Mouse (Mus musculus): ENCODE results near the gene Crocc2.

Gene Crocc2

DNA sequence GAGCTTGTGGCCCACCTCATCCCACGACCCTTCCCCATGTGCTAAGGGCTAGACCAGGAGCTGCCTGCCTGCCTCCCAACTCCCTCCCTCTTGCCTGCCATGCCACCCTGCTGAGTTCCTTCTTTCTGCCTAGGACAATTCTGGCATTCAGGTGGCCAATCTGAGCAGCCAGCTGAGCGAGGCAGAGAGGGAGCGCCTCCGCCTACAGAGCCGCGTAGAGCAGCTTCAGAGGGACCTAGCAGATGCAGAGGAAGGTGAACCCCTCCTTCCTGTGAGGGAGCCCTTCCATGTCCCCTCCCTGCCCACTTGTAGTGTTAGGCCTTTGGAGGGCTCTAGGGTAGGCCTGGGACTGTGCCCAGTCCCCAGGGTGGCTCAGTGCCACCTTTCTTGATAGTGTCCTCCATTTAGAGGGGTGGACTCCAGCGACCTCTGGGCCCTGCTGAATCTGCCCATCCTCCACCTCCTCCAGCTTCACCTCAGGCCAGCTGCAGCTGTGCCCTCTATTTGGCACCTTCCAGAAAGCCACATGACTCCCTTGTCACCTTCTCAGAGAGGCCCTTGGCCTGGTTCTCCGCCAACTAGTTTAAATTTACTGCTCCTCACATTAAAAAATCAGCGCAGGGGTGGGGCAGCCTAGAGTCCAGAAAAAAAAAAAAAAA is 48.4 kb downstream of the Crocc2 start:
- DNase-seq (ENCODE audit: low spot score in 2 of 2) = no peak

DNA sequence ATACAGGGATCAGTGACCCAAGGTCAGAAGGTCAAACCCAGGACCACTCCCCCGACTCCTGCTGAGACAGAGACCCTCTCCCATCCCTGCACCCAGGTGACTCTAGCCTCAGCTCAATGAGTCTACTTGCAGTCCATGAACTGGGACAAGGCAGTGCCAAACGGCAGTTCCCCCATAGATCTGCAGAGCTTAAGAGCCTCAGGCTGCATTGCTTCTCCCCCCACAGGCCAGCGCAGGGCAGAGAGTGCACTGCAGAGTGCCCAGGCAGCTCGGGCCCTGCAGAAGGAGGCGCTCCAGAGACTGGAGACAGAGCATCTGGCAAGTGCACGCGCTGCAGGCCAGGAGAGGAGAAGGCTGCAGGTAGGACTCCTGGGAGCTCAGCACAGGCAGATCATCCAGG is 49.0 kb downstream of the Crocc2 start:
- DNase-seq (ENCODE audit: low spot score in 2 of 2) = no peak

DNA sequence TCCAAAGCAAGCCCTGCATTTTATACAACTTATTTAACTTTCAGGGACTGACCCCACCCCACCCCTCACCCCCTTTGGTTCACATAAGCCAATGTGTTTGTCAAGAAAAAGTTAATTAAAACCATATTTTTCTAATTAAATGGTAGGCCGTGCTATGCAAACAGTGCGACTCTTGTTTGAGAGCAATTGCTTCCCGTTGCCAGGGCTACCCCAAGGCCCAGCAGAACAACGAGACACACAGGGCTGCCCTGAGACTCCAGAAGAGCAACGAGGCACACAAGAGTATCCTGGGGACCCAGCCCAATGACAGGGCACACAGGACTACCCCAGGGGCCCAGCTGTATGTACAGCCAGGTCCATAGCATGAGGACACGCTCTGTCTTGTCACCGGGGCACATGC is 52.3 kb downstream of the Crocc2 start:
- DNase-seq (ENCODE audit: low spot score in 2 of 2) = no peak

DNA sequence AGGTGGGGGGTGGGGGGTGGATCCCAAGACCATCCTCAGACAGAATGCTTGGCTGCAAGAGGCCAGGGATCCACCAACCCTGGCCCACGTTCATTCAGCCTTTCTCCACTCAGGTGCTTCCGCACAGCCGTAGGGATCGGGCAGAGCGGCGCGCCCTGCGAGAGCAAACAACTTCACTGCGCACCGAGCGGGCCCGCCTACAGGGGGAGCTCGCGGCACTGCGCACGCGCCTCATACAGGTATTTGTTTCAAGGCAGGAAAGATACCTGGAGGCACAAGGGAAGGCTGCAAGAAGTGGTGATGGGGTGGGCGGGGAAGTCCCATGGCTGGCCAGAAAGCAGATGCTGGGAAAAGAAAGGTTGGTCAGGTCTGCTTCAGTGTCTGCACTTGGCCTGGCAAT is 55.4 kb downstream of the Crocc2 start:
- DNase-seq (ENCODE audit: low spot score in 2 of 2) = peak; percentile 64 to 68

DNA sequence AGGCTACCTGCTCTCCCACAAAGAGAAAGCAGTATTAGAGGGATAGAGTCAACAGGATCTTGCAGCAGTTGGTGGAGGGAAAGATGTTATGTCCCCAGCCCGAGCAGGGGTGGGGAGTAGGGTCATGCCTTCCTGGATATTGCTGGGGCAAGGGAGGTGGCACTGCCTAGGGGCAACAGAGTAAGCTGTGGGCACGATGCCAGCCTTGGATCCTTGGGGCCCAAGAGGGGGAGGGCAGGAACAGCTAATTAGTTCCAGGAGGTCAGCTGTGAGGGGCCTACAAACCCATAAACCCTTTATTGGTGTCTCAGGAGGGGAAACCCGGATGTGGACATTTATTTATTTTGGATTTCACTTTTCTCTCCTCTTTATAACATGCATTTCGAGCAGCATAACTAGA is 56.7 kb downstream of the Crocc2 start:
- no peak for DNase-seq (ENCODE audit: low spot score in 2 of 2)

DNA sequence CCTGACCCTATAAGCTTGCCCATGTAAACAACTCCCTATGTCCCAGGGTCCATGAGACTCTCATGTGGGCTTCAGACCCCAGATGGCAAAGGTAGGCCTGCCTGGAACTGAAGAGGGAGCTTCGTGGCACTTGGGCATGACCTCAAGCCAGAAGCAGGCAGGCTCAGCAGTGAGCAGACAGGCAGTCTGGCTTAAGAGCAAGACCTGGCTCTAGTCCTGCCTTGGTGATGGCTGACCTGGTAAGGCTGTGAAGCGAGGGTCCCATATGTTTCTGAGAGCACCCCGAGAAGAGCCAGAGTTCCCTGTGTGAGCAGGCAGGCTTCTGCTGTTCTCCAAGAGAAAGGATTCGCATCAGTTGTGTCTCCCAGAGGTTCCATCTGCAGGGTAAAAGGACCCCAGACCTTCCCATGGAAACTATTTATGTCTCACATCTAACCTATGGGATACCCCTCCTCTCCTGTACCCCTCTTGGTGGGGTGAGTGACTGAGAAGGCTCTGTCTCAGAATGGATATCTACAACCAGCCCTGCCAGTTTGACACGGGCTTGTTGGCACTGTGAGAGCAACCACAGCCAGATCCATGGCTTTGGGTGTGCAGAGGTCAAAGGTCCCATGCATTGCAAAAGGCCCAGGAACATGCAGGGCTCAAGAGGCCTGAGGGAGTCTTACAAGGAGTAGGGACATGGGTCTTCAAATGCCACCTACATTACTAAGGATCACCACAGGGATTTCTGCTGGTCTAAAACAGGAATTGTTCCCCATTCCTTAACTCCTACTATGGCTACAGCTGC is 57.4 kb downstream of the Crocc2 start:
- DNase-seq (ENCODE audit: low spot score in 2 of 2) = peak in 1 of 2 experiments; percentile 41

DNA sequence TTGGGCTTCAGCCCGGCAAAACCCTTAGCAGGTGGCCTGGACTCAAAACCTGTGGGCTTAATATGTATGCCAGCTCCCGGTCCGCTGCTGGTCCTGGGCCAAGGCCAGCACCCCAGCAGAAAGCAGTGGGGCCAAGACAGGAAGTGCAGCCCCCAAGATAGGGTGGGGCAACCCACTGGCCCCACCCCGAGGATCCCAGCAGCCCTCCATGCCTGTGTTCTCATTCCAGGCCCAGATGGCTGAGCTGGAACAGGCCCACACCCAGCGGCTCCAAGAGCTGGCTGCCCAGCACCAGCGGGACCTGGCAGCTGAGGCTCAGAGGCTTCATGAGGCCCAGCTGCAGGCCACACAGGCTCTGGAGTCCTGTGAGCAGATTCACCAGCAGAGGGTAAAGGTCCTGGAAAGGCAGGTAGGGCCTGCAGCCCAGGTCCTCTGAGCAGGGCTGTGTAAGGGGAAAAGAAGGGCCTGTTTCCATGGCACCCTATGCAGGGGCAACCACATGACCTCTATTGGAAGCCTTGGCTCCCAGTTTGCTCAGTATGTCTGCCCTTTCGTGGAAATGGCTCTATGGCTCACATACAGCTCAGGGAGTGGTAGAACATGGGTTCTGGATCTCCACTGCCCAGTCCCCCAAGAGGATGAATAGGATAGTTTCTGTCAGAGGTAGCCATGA is 58.9 kb downstream of the Crocc2 start:
- no peak for DNase-seq (ENCODE audit: low spot score in 2 of 2)

DNA sequence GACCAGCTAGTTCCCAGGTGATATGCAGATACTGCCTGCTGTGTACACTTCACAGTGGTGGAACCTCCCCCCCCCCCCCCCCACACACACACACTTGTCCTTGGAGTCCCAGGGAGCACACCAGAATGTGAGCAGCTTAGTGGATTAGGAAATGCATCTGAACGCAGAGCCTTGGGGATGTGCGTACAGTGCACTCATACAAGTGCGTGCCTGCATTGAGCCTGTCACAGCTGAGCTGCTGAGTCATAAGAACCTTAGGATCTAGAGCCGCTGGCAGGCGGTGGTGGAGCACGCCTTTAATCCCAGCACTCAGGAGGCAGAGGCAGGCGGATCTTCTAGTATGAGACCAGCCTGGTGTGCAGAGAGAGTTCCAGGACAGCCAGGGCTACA is 59.4 kb downstream of the Crocc2 start:
- no peak for DNase-seq (ENCODE audit: low spot score in 2 of 2)

DNA sequence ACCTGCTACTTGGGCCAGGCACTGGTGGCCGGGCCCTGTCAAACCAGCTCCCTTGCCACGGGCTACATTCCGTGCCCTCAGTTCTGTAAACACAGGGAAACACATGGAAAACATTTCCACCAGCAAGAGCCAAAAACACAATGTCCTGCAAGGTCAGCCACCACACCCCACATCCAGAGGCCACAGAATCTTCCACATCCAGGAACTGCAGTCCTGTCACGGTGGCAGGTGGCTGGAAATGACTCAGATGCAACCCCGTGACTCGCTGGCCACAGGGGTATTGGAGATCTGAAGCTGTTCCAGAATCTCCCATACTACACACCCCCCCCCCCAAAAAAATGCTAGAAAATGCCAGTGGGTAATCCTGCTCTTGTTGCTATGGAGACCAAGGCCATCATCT is 60.7 kb downstream of the Crocc2 start:
- no peak for DNase-seq (ENCODE audit: low spot score in 2 of 2)

DNA sequence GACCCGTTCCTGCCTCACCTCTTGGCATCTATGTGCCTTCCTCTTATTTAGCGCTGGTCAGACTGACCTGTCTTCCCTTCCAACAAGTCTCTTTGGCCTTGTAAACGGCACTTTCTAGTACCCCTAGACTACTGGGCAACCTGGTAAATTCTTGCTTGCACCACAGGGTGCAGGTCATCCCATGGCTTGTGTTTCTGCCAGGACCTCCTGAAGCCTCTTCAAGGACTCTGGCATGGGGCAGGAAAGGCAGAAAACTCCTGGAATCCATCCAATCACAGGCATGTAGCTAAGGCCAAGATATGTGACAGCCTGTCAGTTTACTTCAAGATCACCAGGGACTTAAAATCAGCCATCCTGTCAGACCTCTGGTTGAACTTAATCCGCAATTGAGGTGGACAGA is 61.1 kb downstream of the Crocc2 start:
- DNase-seq (ENCODE audit: low spot score in 2 of 2) = no peak

DNA sequence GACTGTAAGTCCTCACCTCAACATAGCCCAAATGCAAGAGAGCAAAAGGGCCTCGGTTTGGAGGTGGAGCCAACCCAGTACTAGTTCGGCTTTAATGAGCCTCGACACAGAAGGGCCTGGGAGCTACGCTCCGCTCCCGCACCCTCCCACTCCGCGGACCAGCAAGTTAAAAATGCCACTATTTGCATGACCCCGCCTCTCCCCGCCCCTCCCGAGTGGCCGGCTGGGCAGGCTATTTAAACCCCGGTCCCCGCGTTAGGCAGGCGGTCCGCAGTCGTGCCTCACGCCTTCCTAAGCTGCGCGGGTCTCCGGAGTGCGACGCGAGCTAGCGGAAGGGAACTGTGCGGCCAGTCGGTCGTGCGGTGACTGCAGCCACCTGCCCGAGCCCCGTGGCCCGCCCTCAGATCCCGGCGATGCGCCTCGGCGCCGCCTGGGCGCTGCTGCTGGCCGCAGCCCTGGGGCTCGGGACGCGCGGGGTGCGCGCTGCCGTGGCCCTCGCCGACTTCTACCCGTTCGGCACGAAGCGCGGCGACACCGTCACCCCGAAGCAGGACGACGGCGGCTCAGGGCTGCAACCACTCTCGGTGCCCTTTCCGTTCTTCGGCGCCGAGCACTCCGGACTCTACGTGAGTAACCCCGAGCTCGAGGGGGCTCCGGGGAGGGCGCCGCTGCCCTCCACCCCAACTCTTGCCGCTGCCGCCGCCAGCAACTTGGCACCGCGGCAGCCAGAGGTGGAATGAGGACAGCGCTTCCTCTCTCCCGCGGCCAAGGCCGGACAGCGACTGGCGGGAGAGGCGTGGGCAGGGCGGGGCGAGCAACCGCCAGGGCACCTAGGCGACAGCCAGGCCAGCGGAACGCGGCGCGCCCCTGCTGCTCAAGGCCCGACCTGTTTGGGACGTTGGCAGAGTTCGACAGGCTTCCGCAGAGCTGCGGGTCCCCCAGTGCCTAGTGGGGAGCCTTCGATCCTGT is 67.3 kb downstream of the Crocc2 start, which contains the start of gene Sned1:
Gene Sned1, plus strand, starts transcription at position 266 of the 969 bp plus-strand sequence.
- DNase-seq (ENCODE audit: low spot score in 2 of 2) = peak; percentile 89 to 93

DNA sequence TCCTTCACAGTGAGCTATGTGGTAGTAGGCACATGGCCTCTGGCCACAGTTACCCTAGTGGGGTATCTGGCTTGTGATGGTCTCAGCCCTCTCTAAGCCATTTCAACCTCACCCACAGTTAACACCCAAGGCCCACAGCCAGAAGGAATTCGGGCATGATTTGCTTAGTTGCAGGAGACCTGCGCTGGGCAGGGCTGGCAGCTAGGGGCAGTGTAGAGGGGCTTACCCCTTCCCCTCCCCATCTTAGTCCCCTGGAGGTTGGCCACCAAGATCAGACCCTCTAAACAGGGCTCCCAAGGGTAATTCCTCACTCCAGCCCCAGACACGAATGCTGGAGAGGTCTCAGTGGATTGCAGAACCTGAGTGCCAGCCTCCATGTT is 68.0 kb downstream of the Crocc2 start:
- DNase-seq (ENCODE audit: low spot score in 2 of 2) = no peak

DNA sequence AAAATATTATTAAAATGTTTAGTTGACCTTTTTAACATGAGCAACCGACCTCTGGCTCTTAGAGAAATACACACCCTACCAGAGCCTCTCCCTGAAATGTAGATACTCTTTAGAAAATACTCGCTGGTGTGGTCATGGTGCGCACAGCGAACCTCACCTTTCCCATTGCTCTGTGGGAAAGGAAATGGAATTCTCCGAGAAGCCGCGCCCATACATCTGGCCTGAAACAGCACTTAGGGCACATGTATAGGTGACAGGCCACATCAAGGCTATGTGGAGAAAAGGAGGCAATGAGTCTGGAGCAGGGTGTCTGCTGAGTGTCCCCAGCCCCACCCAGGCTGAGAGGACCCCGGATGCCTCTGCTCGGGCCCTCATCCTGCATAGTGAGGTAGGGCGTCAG is 69.2 kb downstream of the Crocc2 start:
- DNase-seq (ENCODE audit: low spot score in 2 of 2) = no peak

DNA sequence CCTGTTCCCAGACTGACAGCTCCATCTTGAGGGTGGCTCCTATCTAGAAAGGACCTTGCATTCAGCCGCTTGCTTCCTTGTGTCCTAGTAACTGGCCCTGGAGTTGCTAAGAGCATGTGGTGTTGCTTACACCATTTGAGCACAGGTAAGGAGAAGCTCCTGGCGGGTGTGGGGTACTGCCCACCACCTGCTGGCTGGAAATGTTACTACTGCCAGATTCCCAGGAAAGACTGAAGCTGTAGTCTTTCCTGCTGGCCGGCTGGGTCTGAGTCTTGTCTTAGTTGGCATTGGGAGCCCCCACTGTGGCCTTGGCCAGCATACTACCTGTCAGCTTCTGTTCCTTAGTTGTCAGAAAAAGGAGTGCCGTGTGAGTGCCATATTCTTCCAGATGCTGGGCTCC is 69.7 kb downstream of the Crocc2 start:
- no peak for DNase-seq (ENCODE audit: low spot score in 2 of 2)

DNA sequence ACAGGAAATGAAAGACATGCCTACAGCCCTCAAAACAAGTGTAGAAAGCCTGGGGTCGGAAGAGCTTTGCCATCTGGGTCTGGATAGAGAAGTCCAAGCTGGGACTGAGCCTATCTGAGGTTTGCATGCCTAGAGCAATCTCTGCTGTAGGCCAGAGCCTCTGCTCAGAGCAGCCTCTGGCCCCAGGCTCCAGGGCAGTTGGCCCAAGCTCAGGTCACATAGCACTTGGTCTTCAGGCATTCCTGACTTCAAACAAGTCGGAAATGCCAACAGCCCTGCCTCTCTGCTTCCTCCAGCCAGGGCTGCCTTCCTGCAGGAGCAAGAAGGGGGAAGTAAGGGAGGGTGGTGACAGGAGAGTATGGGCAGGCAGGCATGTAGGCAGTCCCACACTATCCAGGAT is 77.4 kb downstream of the Crocc2 start:
- no peak for DNase-seq (ENCODE audit: low spot score in 2 of 2)

DNA sequence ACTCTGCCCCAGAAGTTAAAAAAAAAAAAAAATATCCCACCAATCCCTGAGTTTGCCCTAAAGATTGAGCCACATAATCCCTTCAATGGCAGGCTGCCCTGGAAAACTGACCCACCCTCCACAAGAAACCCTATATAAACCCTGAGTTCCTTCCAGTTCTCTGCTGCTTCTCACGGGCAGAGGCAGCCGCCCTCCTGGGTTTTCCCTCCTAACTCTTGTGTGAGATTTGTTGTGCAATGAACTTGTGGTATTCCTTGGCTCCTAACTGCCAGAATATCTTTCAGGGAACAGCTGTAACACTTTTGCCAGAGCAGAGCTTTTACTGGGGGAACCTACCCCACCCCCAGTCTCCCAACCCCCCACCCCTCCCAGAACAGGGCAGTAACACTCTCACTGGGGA is 84.1 kb downstream of the Crocc2 start:
- peak in 1 of 2 experiments; percentile 25 for DNase-seq (ENCODE audit: low spot score in 2 of 2)

DNA sequence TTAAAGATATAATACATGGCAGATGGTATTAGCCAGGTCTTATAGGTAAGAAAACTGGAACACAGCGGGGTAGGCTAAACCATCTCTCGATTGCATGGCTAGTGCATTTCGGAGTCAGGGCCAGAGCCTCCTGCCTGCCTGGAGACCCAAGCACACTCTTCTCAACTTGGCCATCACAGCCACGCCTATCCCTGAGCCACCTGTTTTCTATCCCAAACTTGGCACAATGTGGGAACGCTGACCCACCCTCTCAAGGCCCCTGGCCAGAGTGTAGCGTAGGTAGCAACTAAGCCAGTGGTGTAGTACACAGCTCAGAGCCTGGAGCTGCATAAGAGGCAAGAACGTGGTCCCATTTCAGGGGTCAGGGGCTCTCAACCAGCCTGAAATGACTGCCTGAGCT is 87.2 kb downstream of the Crocc2 start:
- DNase-seq (ENCODE audit: low spot score in 2 of 2) = no peak

DNA sequence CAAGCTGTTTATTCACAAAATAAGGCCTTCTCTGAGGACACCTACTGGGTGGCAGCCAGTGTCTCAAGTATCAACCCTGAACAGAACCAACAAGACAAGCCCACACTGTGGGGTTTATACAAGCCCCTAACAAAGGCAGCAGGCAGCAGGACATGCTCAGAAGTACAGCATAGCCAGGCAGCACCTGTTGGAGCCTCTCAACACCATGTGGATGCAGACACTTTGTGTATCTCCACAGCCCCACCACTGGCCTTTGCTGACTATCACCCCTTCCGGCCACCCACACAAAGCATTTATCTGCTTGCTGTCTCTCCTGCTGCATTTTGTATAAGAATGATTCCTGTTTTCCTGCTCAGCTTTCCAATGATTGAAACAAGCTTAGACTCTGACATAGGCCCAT is 89.0 kb downstream of the Crocc2 start:
- no peak for DNase-seq (ENCODE audit: low spot score in 2 of 2)

DNA sequence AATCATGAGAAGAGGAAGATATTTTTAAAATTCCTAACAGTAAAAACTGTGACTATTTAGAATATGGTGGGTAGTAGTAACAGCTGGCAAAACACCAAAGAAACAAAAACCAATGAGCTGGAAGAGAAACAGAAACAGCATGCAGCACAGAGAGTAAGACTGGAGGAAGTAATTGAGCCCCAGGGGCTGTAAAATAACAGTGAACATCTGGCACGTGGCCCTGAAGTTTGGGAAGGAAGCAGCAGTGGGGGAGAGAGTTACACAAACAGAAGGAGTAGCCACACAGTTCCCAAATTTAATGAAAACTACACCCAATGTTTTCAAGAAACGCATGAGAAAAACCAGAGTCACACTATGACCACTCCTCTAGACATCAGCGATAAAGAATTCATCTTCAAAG is 98.7 kb downstream of the Crocc2 start:
- DNase-seq (ENCODE audit: low spot score in 2 of 2) = no peak

DNA sequence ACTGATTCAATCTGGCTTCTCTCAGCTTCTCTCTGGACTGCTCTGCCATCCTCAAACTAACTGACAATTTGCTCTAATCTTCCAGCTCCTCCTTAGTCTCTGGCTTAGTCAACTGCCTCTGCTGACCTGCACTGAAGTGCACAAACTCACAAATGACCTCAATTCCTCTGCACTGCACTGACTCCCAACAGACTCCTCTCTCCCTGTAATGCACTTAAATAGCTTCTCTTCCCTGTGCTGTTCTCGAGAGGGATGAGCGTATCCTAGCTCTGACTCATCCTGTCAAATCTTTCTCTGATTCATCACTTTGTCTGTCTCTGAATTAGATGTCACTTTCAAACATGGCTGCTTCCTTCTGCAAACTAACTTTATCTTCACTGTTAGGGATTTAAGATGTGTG is 99.7 kb downstream of the Crocc2 start:
- DNase-seq (ENCODE audit: low spot score in 2 of 2) = no peak

DNA sequence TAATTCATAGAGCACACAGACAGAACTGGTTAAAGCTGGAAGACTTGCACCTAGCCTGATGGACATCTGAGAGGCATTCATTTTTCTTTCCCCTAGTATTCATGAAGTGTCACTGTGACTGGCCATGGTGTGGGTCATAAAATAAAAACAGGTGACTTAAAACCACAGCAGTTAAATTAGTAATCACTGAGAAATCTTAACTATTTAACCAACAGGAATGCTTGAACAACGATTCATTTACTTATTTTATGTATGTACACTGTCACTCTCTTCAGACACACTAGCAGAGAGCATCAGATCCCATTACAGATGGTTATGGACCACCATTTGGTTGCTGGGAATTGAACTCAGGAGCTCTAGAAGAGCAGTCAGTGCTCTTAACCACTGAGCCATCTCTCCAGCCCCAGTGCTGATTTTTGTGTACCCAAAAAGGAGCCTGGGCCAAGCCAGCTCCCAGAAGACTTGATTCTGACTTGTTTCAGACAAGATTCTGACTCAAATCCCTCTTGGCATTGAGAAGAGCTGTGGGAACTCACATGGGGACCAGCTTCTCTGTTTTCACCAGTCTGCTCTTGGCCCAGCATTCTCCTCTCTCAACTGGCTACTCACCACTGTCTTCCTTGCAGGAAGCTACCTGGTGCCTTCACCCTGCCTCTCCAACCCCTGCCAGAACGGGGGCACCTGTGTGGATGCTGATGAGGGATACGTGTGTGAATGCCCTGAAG is 102.2 kb downstream of the Crocc2 start:
- no peak for DNase-seq (ENCODE audit: low spot score in 2 of 2)
